Mouse (Mus musculus): ENCODE measurements around the gene Higd1a.

The Higd1a gene

DNA sequence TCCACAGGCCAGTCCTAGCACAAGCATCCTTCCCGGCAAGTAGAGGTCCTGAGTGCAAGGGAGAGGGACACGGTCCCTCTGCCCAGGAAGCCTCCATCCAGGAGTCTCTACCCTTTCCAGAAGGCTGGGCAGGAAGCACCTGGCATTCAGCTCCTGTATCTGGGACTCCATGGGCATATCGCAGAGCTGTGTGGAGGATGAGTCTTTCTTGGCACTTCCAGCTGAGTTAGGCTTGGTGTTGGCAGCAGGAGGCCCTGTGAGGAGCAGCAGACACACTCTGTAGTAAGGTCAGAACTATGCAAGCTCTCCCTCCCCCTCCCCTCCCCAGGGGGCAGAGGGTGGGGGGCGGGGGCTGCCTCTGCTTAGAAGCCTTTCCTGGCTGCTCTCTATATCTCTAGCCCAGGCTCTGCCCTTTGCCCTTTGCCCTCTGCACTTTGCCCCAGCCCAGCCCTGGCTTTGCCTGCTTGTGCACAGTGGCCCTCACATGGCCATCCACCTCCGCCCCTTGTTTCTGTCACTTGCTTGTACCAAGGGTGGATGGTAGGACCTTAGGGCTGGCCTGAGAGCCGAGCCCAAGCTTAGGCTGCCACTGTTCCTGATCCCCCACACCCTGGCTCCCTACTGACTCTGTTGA, 59.2 kb downstream of the Higd1a start:
- no peak for DNase-seq (ENCODE audit: low spot score in 2 of 2)
